Mouse (Mus musculus) MEL (cell line): ENCODE results near the gene Fam83d. TPM values are rescaled to one million over a fixed set of nuclear protein-coding genes. Genes with fewer than 3 reads are reported as not detected.

Experiments used
- DNase-seq: peaks from one replicate; pipeline ENCODE4 v3.0.0; 2011; ENCODE audit warnings: low read depth, low spot score
- H3K27ac ChIP-seq: 2 replicates; pipeline ENCODE4 v1.5.1; 2012; ENCODE audit warnings: low read depth, mild to moderate bottlenecking, control low read depth, low read length, moderate library complexity; ENCODE audit not compliant: control insufficient read depth
- H3K27me3 ChIP-seq, 2 experiments: fragments of 150-350 bp in 1 of 2; sonication (generic) in 1 of 2; 2 replicates each; pipeline ENCODE4 v1.6.1; 2012; ENCODE audit warnings: low read length in 2 of 2, mild to moderate bottlenecking in 2 of 2, improper control_type of control experiment in 1 of 2, moderate library complexity in 1 of 2; ENCODE audit not compliant: insufficient read depth in 2 of 2, control insufficient read depth in 1 of 2
- H3K36me3 ChIP-seq, 2 experiments: 2 replicates each; pipeline ENCODE4 v1.6.1; 2012 to 2014; ENCODE audit warnings: low read length in 2 of 2, improper control_type of control experiment in 1 of 2, inconsistent platforms in 1 of 2, mild to moderate bottlenecking in 1 of 2; ENCODE audit not compliant: insufficient read depth in 2 of 2, control insufficient read depth in 1 of 2
- H3K4me1 ChIP-seq, 2 experiments: fragments of 150-350 bp in 1 of 2; sonication (generic) in 1 of 2; 2 replicates each; pipeline ENCODE4 v1.6.1; 2012; ENCODE audit warnings: low read length in 2 of 2, improper control_type of control experiment in 1 of 2, mild to moderate bottlenecking in 1 of 2; ENCODE audit not compliant: insufficient read depth in 2 of 2, control insufficient read depth in 1 of 2
- H3K4me3 ChIP-seq, 2 experiments: fragments of 150-350 bp in 1 of 2; sonication (generic) in 1 of 2; 2 replicates each; pipeline ENCODE4 v1.5.1; 2012; ENCODE audit warnings: low read depth in 2 of 2, low read length in 2 of 2, mild to moderate bottlenecking in 2 of 2, moderate library complexity in 2 of 2, control low read depth in 1 of 2, improper control_type of control experiment in 1 of 2; ENCODE audit not compliant: control insufficient read depth in 1 of 2, insufficient read depth in 1 of 2
- H3K79me2 ChIP-seq: 2 replicates; pipeline ENCODE4 v1.6.1; 2012; ENCODE audit warnings: mild to moderate bottlenecking, low read length, moderate library complexity; ENCODE audit not compliant: control insufficient read depth, poor library complexity, insufficient read depth
- H3K9ac ChIP-seq: 2 replicates; pipeline ENCODE4 v1.6.1; 2012; ENCODE audit warnings: low read depth, mild to moderate bottlenecking, control low read depth, low read length, moderate library complexity; ENCODE audit not compliant: control insufficient read depth, poor library complexity, severe bottlenecking
- H3K9me3 ChIP-seq: fragments of 150-350 bp; sonication (generic); replicated peaks from 2 replicates; pipeline ENCODE4 v1.6.1; 2012; ENCODE audit warnings: mild to moderate bottlenecking, low read length, improper control_type of control experiment, moderate library complexity; ENCODE audit not compliant: insufficient read depth
- BHLHE40 ChIP-seq: IDR thresholded peaks from 2 replicates; pipeline ENCODE4 v1.6.1; 2012; ENCODE audit warnings: low read depth, mild to moderate bottlenecking, inconsistent platforms, low read length, improper control_type of control experiment, borderline replicate concordance
- CHD1 ChIP-seq: IDR thresholded peaks from 2 replicates; pipeline ENCODE4 v1.6.1; 2012; ENCODE audit warnings: low read depth, mild to moderate bottlenecking, inconsistent platforms, low read length, improper control_type of control experiment
- CHD2 ChIP-seq: IDR thresholded peaks from 2 replicates; pipeline ENCODE4 v1.6.1; 2011; ENCODE audit warnings: low read length, improper control_type of control experiment
- E2F4 ChIP-seq: IDR thresholded peaks from 2 replicates; pipeline ENCODE4 v1.6.1; 2011; ENCODE audit warnings: low read depth, low read length, improper control_type of control experiment, borderline replicate concordance
- EP300 ChIP-seq, 2 experiments: IDR thresholded peaks; 2 replicates each; pipeline ENCODE4 v1.6.1; 2011; ENCODE audit warnings: improper control_type of control experiment in 2 of 2, low read length in 2 of 2, low read depth in 1 of 2, mild to moderate bottlenecking in 1 of 2
- ETS1 ChIP-seq: IDR thresholded peaks from 2 replicates; pipeline ENCODE4 v1.6.1; 2012; ENCODE audit warnings: low read depth, mild to moderate bottlenecking, inconsistent platforms, low read length, improper control_type of control experiment, moderate library complexity
- JUND ChIP-seq: IDR thresholded peaks from 2 replicates; pipeline ENCODE4 v1.6.1; 2011; ENCODE audit warnings: low read depth, mild to moderate bottlenecking, improper control_type of control experiment, low read length
- KAT2A ChIP-seq: conservative IDR thresholded peaks from 2 replicates; pipeline ENCODE4 v1.6.1; 2012; ENCODE audit warnings: low read depth, low read length, improper control_type of control experiment, inconsistent platforms
- MAFK ChIP-seq: IDR thresholded peaks from 2 replicates; pipeline ENCODE4 v1.6.1; 2011; ENCODE audit warnings: low read depth, mild to moderate bottlenecking, low read length, improper control_type of control experiment, borderline replicate concordance
- MAX ChIP-seq: IDR thresholded peaks from 2 replicates; pipeline ENCODE4 v1.6.1; 2011; ENCODE audit warnings: low read length, improper control_type of control experiment
- MYB ChIP-seq: IDR thresholded peaks from 2 replicates; pipeline ENCODE4 v1.6.1; 2011; ENCODE audit warnings: mild to moderate bottlenecking, low read depth, low read length, improper control_type of control experiment
- NELFE ChIP-seq: IDR thresholded peaks from 2 replicates; pipeline ENCODE4 v1.6.1; 2011; ENCODE audit warnings: low read depth, low read length, improper control_type of control experiment
- POLR2AphosphoS2 ChIP-seq: IDR thresholded peaks from 2 replicates; pipeline ENCODE4 v1.6.1; 2011; ENCODE audit warnings: low read length, improper control_type of control experiment
- POLR2AphosphoS5 ChIP-seq: IDR thresholded peaks from 2 replicates; pipeline ENCODE4 v1.6.1; 2012; ENCODE audit warnings: low read depth, borderline replicate concordance, mild to moderate bottlenecking, inconsistent platforms, low read length, moderate library complexity, mixed read lengths
- RAD21 ChIP-seq: IDR thresholded peaks from 2 replicates; pipeline ENCODE4 v1.6.1; 2011; ENCODE audit warnings: mild to moderate bottlenecking, low read depth, low read length, improper control_type of control experiment
- RCOR1 ChIP-seq: IDR thresholded peaks from 2 replicates; pipeline ENCODE4 v1.6.1; 2012; ENCODE audit warnings: low read depth, mild to moderate bottlenecking, inconsistent platforms, low read length, improper control_type of control experiment
- SIN3A ChIP-seq: IDR thresholded peaks from 2 replicates; pipeline ENCODE4 v1.6.1; 2012; ENCODE audit warnings: low read length, improper control_type of control experiment, inconsistent platforms
- SMC3 ChIP-seq: IDR thresholded peaks from 2 replicates; pipeline ENCODE4 v1.6.1; 2011; ENCODE audit warnings: low read depth, low read length, improper control_type of control experiment
- TAL1 ChIP-seq: IDR thresholded peaks from 2 replicates; pipeline ENCODE4 v1.6.1; 2012; ENCODE audit warnings: mild to moderate bottlenecking, inconsistent platforms, low read length, moderate library complexity, mixed read lengths
- TBP ChIP-seq: IDR thresholded peaks from 2 replicates; pipeline ENCODE4 v1.8.0; 2011; ENCODE audit warnings: low read depth, low read length, improper control_type of control experiment
- TCF12 ChIP-seq: IDR thresholded peaks from 2 replicates; pipeline ENCODE4 v1.6.1; 2014; ENCODE audit warnings: low read depth, mild to moderate bottlenecking, inconsistent platforms, low read length, improper control_type of control experiment, moderate library complexity
- USF2 ChIP-seq, 2 experiments: IDR thresholded peaks; 2 replicates each; pipeline ENCODE4 v1.6.1; 2011 to 2012; ENCODE audit warnings: improper control_type of control experiment in 2 of 2, low read length in 2 of 2, borderline replicate concordance in 1 of 2, inconsistent platforms in 1 of 2, low read depth in 1 of 2, mild to moderate bottlenecking in 1 of 2; ENCODE audit not compliant: insufficient read depth in 1 of 2
- ZC3H11A ChIP-seq: IDR thresholded peaks from 2 replicates; pipeline ENCODE4 v1.6.1; 2012; ENCODE audit warnings: low read depth, mild to moderate bottlenecking, inconsistent platforms, low read length, improper control_type of control experiment
- ZKSCAN1 ChIP-seq: IDR thresholded peaks from 2 replicates; pipeline ENCODE4 v1.6.1; 2012; ENCODE audit warnings: low read depth, mild to moderate bottlenecking, inconsistent platforms, low read length, improper control_type of control experiment, moderate library complexity
- ZMIZ1 ChIP-seq: IDR thresholded peaks from 2 replicates; pipeline ENCODE4 v1.6.1; 2012; ENCODE audit warnings: low read depth, mild to moderate bottlenecking, inconsistent platforms, low read length, improper control_type of control experiment, moderate library complexity
- ZNF384 ChIP-seq: IDR thresholded peaks from 2 replicates; pipeline ENCODE4 v1.6.1; 2012; ENCODE audit warnings: low read depth, mild to moderate bottlenecking, inconsistent platforms, low read length, improper control_type of control experiment
- polyA plus RNA-seq, 2 experiments: library from polyadenylated mRNA; stranded (reverse) in 1 of 2; unstranded in 1 of 2; fragments of >175 nt in 1 of 2; fragments of >200 nt in 1 of 2; gene quantifications; 2 replicates each; pipeline versions ENCODE4 v1.2.1 to v1.2.4; 2012; ENCODE audit warnings: low replicate concordance in 2 of 2, low read depth in 1 of 2; ENCODE audit not compliant: insufficient read length in 2 of 2, insufficient read depth in 1 of 2, missing spikeins in 1 of 2
- total RNA-seq: library from RNA; depleted of rRNA; stranded (reverse); fragments of 300-350 nt; gene quantifications from 2 replicates; pipeline ENCODE4 v1.2.3, GENCODE M21; 2012

Fam83d gene
- total and polyA plus RNA-seq, 3 experiments = 2.6 to 5.2 TPM; not detected in 1

GRCm38 (mm10) chr2:158776716-158777115 is 8.8 kb downstream of the Fam83d start:
- no peak overlapping the region for H3K9ac ChIP-seq
- no peaks in the 10 kb centered on the region for H3K9me3 ChIP-seq
- H3K27me3 ChIP-seq = no peaks in the 10 kb centered on the region
- H3K79me2 ChIP-seq = no peaks in the 10 kb centered on the region
- no peak overlapping the region for H3K27ac ChIP-seq
- TF ChIP-seq MAX (no peak), POLR2AphosphoS2 (no peak), ZNF384 (no peak), JUND (no peak), TBP (no peak), SMC3 (no peak), E2F4 (no peak), CHD2 (no peak), CHD1 (no peak), NELFE (no peak), KAT2A (no peak)
- no peaks in the 10 kb centered on the region for H3K36me3 ChIP-seq
- no peak overlapping the region for H3K4me3 ChIP-seq
- H3K4me1 ChIP-seq = no peaks in the 10 kb centered on the region
- DNase-seq = no peak

- Histone ChIP-seq H3K79me2 (no peaks in the 10 kb centered on the region), H3K9me3 (no peaks in the 10 kb centered on the region), H3K27me3 (no peaks in the 10 kb centered on the region), H3K36me3 (no peaks in the 10 kb centered on the region), H3K4me1 (no peaks in the 10 kb centered on the region), H3K9ac (no peak overlapping the region), H3K27ac (no peak overlapping the region), H3K4me3 (no peak overlapping the region)
- TF ChIP-seq TAL1 (no peak), POLR2AphosphoS2 (no peak), CHD1 (no peak), TCF12 (no peak), ETS1 (no peak), NELFE (no peak), EP300 (IDR thresholded peaks at IDR 0.05; ENCODE audit: low read depth in 1 of 2, low read length in 2 of 2) (no peak)
- DNase-seq = no peak
Observed at GRCm38 (mm10) chr2:158777490-158777889, 9.6 kb downstream of the Fam83d start.

- H3K9ac ChIP-seq = no peak overlapping the region
- no peaks in the 10 kb centered on the region for H3K4me1 ChIP-seq
- H3K4me3 ChIP-seq = no peak overlapping the region
- H3K9me3 ChIP-seq = no peaks in the 10 kb centered on the region
- TF ChIP-seq SMC3 (no peak), CHD2 (no peak), POLR2AphosphoS5 (no peak), ZKSCAN1 (no peak), ZC3H11A (no peak), ETS1 (no peak), MYB (no peak), RAD21 (no peak), BHLHE40 (no peak), MAFK (no peak), RCOR1 (no peak), USF2 (IDR thresholded peaks at IDR 0.05; ENCODE audit: borderline replicate concordance in 1 of 2, insufficient read depth in 1 of 2, low read depth in 1 of 2, low read length in 2 of 2) (no peak), ZMIZ1 (no peak), SIN3A (no peak)
- TF ChIP-seq, all 39 proteins: peak for 0
- Histone ChIP-seq H3K27ac (no peak overlapping the region), H3K79me2 (no peaks in the 10 kb centered on the region), H3K36me3 (no peaks in the 10 kb centered on the region), H3K27me3 (no peaks in the 10 kb centered on the region)
- no peak for DNase-seq
Observed at GRCm38 (mm10) chr2:158778349-158778748, 10.5 kb downstream of the Fam83d start.
